Mouse (Mus musculus) fat pad, adult 2 months (tissue): ENCODE measurements around the gene Hpse2.

Experiments used
- DNase-seq: peaks from one replicate; pipeline ENCODE4 v3.0.0-alpha.2; 2011; ENCODE audit warnings: low read depth, low spot score; ENCODE audit errors: extremely low read depth

Gene Hpse2

DNA sequence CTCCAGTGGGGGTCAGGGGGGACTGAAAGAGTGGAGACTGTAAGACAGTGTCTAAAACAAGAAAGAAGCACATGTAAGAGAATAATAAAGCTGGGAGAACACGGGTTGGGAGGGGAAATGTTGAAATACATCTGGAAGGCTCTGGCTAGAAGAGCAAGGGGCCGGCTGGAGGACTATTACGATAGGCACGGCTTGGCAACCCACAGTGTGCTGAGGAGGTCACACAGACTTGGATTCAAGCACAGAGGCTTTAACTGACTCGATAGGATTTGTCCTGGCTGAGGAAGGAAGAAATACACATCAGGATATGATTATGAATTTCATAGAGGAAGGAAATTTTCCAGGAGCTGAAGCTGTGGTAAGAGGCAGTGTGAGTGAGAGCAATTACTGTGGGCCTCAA is 414.4 kb downstream of the Hpse2 start:
- DNase-seq: no peak

DNA sequence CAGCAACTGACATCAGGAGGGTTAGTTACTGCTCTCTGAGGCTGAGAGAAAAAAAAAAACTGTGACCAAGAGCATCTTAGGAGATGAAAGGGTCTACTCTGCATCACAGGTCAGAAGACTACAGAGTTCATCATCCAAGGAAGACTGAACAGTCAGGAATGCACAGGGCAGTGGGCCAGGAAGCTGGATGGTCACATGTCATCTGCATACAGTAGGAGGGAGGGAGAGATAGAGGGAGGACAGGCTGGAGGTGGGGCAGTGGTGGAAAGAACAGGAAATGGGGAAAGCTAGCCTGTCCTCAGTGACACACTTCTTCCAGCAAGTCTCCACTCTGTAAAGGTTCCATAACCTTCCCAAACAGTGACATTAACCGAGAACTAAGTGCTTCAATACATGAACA is 423.0 kb downstream of the Hpse2 start:
- no peak for DNase-seq

DNA sequence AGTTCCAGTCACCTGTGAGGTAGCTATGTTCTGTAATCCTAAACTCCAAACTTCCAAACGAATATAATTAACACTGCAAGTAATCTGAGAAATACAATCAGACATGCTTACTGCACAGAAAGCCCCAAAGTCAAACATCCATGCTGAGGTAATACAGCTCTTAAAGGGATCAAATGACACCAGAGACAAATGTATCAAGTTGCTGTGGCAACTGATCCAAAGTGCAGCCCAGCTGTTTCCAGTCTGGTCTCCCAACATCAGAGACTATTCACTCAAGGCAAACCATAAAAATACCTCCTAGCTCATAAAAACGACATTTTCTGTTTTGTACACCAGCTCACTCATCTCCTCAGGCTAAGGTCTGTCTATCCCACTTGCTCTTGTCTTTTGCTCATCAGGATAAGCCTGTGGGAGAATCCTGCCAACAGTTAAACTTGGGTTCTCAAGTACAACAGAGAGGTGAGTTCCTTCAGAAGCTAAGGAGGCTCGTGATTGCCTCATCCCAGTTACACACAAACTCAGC is 440.0 kb downstream of the Hpse2 start:
- no peak for DNase-seq

DNA sequence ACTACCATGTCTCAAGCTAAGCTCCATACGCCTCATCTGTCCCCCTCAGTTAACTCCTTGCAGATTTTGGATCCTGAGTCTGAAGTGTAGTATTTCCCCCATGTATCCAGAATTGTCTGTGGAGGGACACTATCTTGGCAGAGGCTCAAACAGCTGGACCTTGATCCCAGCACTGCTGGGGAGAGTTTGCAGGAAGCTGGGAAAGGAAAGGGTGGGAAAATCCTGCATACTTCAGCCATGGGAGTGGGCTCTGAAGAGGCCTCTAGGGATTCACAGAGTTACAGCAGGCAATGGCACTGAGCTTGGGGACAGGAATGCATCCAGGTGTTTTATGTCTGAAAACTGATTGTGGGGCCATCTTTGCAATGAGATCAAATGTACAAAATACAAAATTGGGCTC is 450.6 kb downstream of the Hpse2 start:
- DNase-seq: no peak

DNA sequence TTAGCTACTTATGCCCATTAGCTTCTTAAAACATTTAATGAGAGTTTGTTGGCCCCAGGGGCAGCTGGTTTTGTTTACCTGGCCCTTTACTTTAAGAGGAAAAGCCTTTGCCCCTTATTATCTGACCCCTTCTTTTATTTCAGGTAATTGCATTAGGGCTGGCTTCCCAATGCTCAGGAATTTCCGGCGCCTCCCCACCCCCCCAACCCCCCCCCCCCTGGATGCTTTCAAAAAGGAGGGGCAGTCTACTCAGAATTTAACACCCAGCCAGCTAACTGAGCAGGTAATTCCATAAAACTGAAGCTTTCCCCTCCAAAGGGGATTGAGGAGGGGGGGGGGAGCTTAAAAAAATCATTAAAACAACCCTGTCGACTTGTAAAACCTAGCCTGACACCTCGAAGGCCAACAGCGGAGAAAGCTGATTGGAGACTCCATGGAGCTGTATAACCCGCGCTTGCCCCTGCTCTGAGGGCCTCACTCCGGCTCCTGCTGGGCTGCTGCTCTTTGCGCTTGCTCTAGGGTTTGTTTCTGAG is 451.4 kb downstream of the Hpse2 start:
- DNase-seq: no peak

DNA sequence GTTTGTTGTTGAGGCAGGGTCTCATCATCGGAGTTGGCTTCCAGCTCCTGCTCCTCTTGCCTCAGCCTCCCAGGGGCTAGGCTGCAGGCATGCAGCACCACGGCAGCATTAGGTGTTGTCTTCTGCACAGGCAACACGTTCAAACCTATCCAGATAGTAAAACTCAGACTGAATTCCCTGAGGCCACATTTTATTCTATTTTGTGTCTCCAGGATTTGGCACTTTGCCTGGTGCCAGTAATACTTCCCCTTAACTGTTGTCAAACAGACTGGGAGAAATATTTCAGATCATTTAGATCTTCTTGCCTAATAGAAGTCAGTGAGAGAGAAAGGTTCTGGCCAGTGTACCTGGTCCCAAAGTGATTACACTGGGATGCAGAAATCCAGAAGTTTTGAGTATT is 458.5 kb downstream of the Hpse2 start:
- no peak for DNase-seq

DNA sequence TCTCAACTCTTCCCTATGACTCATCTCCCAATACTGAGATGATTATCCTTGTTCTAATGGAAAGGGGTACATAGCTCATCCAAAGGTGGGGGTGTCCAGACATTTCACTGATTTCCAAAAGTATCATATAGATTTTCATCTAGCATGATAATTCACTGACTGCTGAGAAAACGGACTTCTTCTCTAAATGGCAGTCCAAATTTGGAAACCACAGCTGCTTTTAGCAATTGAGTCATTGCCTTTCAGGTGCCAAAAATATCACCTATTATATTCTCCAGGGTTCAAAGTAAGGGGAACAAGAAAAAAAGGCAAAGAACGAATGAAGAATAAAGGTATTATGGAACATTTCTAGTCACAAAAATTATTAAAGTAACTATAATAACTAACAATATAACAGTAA is 459.9 kb downstream of the Hpse2 start:
- no peak for DNase-seq

DNA sequence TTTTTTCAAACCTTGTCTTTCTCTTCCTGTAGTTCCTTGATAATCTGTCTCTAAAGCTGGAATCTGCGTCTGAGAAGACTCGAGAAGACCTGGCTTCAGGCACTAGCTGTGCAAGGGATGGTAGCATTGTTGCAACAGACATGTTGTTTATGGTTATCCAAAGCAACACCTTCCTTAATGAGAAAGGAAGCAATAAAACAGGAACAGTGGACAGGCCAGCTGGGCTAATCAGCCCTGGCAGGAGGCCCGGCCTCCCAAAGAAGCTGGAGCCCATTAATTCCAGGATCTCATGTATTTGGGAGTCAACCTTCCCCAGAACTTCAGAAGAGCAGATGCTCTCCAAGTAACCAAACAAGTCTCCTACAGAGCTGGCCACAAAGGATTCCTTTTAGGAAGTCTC is 465.5 kb downstream of the Hpse2 start:
- DNase-seq: no peak

DNA sequence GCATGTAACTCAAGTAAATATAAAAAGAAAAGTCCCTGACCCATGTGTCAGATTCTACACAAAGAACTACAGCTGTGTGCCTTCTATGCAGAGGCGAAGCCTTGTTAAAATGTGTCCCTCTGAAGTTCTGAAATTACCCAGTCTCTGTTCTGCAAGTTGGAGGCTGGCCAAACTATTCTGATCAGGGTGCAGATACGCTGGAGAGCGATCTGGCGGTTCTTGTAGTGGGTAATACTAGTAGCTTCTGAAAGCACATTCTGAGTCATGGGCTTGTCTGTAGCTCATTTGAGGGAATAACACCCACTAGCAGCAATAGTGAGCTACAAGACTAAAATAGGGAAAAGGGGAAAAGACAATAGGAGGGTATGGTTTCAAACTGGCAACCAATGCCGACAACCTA is 474.5 kb downstream of the Hpse2 start:
- no peak for DNase-seq

DNA sequence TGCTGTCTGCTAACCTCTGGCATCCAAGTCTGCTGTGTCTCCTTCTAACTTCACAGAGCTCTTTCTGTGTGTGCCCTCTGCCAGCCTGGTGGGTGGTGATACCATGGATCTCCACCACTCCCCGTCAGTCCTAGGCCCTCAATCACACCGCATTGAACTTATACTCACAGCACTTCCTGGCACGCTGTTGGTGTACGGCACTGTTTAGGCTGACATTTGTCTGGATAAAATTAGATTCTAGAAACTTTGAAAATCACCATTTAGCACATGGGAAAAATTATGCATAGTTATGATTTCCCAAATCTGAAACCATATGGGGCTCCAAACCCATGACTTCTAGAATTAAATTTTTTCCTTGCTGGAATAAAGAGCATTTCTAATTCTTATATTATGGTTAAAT is 478.4 kb downstream of the Hpse2 start:
- no peak for DNase-seq

DNA sequence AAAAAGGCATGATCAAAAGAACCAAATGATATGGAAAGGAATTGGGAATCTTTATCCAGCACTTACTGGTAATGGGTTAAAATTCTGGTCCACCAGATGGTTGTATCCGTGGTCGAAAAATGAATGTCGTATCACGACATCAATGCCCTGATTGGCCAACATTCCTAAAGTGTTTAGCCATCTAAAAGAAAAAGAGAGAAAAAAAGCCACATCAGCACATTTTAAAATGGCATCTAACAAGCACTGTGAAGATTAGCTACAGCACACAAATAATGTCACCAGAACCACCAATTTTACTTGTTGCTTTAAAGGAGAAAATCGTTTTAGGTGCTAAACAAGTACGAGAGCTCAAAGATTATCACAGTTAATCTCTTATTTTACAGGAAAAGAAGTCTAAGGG is 479.6 kb downstream of the Hpse2 start:
- DNase-seq: no peak

DNA sequence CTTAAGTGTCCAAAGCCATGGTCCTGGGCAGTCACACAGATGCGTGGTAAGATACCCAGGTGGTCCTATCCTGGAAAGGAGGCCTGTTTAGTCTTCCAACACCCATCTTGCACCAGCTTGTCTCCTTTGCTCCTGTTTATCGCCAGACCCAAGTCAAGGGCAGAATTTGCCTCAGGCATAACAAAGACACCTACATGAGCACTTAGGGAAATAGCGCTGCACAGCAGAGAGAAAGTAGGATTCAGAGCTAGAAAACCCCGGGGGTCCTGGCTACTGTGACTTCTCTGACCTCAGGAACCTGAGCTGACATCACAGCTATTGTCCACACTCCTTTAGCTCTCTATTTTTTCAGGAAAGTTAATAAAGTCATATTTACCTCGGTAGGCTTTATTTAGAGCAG is 481.8 kb downstream of the Hpse2 start:
- no peak for DNase-seq

DNA sequence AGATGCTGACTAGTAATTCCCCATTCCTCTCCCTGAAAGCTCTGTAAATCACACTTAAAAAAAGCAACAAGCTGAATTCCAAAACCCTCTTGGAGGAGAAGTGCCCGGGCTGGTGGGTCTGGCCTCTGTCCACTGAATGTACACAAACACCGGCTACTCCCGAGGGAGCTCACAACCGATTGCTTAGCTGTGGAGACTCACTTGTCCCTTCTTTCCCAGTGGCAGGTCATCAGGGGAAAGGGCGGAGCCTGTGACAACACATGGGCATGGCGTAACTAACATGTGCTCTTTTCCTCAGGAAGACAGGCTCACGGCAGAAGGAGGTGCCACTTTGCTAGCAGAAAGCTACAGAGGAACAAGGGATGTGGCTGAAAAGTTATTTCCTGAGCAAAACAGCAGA is 483.4 kb downstream of the Hpse2 start:
- no peak for DNase-seq

DNA sequence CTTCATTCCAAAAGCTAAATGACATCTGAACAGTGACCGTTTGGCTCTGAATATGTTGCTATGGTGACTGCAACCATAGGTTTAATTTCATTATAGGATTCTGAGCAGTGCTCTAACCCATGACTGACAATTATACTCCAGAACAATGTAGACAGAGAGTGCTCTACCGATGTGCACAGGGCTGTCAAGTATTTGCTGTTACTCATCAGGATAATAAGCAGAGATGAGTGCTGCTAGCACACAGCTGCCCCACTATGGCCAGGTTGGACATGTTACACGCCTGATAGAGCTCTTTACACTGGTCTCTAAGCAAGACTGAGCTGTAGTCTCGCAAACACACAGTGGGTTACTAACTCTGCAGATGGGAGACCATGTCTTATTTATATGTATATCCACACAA is 483.9 kb downstream of the Hpse2 start:
- DNase-seq: no peak

DNA sequence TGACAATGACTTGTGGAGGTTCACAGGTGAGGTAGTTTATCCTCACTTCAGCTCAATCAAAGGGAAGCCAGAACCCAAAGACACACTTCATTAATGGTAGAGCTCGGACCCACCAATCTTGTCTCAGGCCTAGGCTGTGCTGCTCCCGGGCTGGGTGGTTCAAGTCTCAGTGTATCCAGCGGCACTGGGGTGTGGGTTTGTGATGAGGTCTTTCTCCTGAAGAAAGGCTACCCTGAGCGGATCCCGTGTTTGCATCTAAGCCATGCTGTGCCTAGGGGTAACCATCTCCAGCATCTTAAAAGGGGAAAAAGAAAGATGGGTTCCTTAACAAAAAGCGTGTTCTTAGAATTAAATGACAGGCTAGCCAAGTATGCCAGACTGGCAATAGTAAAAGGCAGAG is 484.3 kb downstream of the Hpse2 start:
- no peak for DNase-seq

DNA sequence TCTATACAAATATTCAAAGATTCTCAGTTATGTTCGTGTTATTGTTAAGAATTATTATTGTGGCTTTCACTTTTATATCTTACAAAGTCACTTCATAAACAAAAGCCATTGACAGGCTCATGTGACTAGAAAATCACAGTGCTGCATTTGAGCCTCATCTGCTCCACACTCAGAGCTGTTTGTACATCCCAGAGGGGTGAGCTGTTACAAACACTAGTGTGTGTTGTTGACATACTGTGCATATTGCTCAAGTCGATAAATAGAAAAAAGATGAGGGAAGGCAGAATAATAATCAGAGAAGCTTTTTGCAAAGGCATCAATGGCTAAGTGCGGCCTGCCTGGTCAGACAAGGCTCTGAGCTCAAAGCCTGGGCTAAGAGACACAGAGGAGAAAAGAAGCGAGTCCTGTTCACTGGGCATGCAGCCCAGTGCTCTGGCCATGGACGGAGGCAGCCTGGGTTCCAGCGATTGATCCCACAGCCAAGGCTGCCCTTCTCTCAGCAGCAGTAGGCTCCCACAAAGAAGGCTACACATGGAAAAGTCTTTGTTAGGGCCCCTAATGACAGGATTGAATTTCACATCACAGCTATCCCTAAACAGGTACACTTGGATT is 485.6 kb downstream of the Hpse2 start:
- DNase-seq: no peak

DNA sequence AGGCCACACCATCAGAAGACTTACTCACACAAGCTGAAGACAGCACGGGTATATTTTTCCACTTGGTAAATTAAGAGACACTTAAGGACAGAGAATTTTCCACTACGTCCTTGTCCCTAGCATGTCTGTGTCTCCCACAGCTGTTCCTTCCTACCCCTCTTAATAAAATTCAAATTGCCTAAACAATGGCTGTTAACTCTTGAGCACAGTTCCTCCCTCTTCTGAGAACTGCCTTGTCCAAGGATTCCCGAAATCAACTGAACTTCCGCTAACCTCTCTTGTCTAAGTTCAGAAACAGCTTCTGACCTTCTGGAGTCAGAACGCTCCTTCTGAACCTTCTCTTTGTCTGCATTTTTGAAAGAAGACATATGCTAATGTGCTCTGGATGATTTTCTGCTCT is 496.6 kb downstream of the Hpse2 start:
- no peak for DNase-seq

DNA sequence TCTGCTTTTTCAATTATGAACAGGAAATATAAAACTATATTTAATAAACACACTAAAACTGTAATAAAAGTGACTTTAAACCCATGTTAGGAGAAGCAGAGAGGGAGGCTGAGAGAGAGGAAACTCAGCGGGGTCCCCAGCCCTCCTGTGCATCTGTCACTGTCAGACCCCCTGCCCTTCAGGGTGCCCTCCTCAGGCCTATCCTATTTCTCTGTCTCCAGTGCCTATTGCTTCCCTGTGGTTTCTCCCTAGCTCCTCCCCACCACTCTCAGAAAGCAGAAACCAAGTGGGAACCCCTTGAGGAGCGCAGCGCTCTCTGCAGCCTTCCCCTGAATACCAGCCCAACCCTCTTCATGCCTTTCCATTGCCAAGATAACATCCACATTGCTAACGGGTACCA is 510.5 kb downstream of the Hpse2 start:
- DNase-seq: no peak

DNA sequence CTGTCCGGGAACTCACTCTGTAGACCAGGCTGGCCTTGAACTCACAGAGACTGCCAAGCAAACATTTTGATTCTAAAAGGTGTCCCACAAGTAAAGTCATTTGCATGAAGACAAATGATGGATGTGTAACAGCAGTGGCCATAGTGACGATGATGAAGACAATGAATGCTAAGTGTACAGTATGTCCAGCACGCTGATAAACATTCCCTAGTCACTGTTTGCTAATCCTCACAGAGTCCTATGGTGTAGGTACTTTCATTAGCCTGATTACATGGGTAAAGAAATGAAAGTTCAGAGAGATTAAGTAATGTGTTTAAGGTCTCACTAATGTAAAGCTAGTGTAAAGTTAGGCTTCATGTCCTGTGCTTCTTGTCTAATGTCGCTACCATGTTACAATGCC is 511.6 kb downstream of the Hpse2 start:
- DNase-seq: no peak

DNA sequence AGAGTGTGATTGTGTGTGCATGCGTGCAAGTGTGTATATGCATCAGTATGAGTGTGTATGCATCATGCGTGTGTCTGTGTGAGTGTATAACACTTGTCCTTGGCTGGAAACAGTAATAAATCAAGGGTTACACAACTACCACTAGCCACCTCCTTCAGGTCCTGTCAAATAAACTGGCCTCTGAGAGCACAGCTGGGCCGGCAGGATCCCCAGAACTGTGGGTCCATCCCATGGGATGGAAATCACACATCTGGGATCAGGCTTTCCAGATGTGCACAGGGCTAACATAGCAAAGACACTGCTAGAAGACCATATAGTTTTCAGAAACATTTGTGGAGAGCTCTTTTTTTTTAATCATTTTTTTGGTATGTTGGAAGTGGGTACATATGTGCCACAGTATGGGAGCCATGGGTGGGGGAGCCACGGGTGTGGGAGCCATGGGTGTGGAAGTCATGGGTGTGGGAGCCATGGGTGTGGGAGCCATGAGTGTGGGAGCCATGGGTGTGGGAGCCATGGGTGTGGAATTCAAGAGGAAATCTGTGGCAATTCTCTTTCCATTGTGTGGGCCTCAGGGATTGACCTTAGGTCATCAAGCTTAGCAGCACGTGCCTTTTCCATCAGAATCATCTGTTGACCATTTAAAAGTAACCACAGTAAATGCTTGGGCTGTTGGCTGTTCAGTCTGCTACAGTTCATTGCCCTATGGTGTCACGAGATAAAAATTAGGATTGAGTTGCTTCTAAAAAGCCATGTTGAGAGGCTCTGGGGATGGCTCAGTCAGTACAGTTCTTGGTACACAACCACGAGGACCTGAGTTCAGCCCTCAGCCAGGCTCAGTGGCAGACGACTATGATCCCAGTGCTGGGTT is 518.3 kb downstream of the Hpse2 start:
- no peak for DNase-seq

DNA sequence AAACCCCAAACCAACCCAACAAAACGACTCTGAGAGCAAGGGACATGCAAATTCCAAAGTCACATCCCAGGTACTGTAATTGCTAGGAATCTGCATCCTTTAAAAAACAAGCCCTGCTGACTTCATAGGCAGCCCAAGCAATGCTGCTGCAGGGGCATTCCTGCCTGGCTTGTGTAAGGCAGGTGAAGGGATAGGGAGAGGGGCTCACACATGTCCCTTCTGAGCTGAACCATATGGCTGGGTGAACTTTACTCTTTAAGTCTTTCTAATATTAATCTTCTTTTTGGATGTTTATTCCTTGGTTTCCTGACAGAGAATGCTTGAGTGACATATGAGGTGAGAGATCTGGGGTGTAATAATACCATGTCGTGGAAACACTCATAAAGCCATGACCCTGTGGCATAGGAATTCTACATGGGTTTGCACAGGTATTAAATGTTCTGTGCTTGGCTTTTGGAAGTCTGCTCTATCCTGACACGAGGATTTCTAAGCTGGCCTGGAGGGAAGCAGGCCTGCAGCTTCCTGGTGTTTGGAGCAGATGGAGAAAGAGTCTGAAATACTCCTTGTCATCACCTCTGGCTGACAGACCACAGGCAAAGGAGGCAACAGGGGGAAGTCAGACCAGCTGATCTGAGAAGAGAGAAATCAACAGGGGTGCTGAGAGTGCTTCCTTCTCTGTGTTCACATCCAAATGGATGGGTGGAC is 519.0 kb downstream of the Hpse2 start:
- no peak for DNase-seq

DNA sequence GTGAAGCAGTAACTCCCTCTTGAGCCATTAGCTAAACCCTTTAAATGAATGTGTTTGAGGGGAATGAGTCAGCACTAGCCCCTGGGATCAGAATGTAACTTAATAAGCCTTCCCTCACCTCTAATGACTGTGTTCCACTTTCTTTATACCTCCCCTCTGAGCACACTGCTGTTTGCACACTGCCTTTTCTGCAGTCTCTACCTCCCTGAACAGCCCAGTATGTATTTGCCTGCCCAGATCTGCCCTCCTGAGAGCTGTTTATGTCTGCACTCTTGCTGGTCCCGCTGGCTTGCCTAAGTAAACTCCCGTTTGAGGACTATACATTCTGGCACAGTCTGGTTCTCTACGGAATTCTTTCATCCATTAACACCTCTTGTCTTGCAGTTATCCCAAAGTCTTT is 525.1 kb downstream of the Hpse2 start:
- DNase-seq: no peak
